Mouse (Mus musculus): ENCODE data around the gene Spata46. TPM values are rescaled to one million over a fixed set of nuclear protein-coding genes. Genes with fewer than 3 reads are reported as not detected.

Spata46 gene
- total and polyA plus RNA-seq, 3 experiments, result not detected

- TF ChIP-seq POLR2AphosphoS5 (IDR thresholded peaks at IDR 0.05; ENCODE audit: insufficient replicate concordance, low read depth, low read length) (no peak), GATA2 (IDR thresholded peaks at IDR 0.05; ENCODE audit: borderline replicate concordance, low read depth, low read length) (no peak), TAL1 (conservative IDR thresholded peaks at IDR 0.05; ENCODE audit: low read depth, low read length) (no peak), CTCF (IDR thresholded peaks at IDR 0.05; ENCODE audit: low read depth, low read length) (no peak), GATA1 (IDR thresholded peaks at IDR 0.05; ENCODE audit: borderline replicate concordance, low read length) (no peak)
- H3K9me3 ChIP-seq (replicated peaks), result no peaks in the 10 kb centered on the region
Observed at GRCm38 (mm10) chr1:170324312-170324711, 15.7 kb downstream of the Spata46 start.

DNA sequence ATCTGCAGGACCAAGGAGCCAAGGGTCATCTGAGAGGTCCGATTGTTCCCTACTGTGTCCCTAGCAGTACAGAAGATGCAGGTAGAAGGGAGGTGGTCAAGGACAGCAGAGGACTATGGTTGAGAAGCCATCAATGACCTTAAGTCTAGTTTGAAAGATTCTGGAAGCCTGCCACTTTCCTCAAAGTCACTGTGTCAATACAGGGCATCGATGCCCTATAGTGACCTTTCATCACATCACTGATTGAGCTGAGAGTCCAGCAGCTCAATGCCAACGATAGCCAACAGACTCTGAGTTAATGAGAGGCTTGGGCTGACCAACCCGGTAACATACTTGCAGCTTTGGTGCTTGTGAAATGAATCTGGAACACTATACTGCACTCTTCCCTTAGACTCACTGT is 16.7 kb downstream of the Spata46 start:
- TF ChIP-seq CTCF (IDR thresholded peaks at IDR 0.05; ENCODE audit: low read depth, low read length), result no peak
- no peak for TF ChIP-seq GATA2 (IDR thresholded peaks at IDR 0.05; ENCODE audit: borderline replicate concordance, low read depth, low read length)
- no peak for TF ChIP-seq POLR2AphosphoS5 (IDR thresholded peaks at IDR 0.05; ENCODE audit: insufficient replicate concordance, low read depth, low read length)
- no peak for TF ChIP-seq GATA1 (IDR thresholded peaks at IDR 0.05; ENCODE audit: borderline replicate concordance, low read length)
- TF ChIP-seq TAL1 (conservative IDR thresholded peaks at IDR 0.05; ENCODE audit: low read depth, low read length), result no peak
- Histone ChIP-seq H3K36me3 (replicated peaks) (no peaks in the 10 kb centered on the region), H3K27me3 (ENCODE audit: insufficient read depth, low read length) (peaks cover 4% of the 10 kb centered on the region; the same call in 1 of the 2 replicates), H3K4me3 (ENCODE audit: low read depth, low read length) (no peak overlapping the region), H3K9me3 (replicated peaks) (no peaks in the 10 kb centered on the region), H3K4me1 (ENCODE audit: insufficient read depth, low read depth, low read length) (no peaks in the 10 kb centered on the region)
- ATAC-seq (ENCODE audit: extremely low read depth, insufficient number of reproducible peaks, low FRiP score, poor library complexity, severe bottlenecking) (no peak), DNase-seq (ENCODE audit: low spot score) (no peak)

More at GRCm38 (mm10) chr1:170324312-170324711, 15.7 kb downstream of the Spata46 start:
- Histone ChIP-seq H3K4me3 (ENCODE audit: low read depth, low read length) (no peak overlapping the region), H3K27me3 (ENCODE audit: insufficient read depth, low read length) (peaks cover 4% of the 10 kb centered on the region; the same call in 1 of the 2 replicates), H3K4me1 (ENCODE audit: insufficient read depth, low read depth, low read length) (no peaks in the 10 kb centered on the region), H3K36me3 (replicated peaks) (no peaks in the 10 kb centered on the region)
- DNase-seq (ENCODE audit: low spot score), result no peak
- no peak for ATAC-seq (ENCODE audit: extremely low read depth, insufficient number of reproducible peaks, low FRiP score, poor library complexity, severe bottlenecking)

- TF ChIP-seq POLR2AphosphoS5 (IDR thresholded peaks at IDR 0.05; ENCODE audit: insufficient replicate concordance, low read depth, low read length) (no peak), TAL1 (conservative IDR thresholded peaks at IDR 0.05; ENCODE audit: low read depth, low read length) (no peak), GATA1 (IDR thresholded peaks at IDR 0.05; ENCODE audit: borderline replicate concordance, low read length) (no peak), GATA2 (IDR thresholded peaks at IDR 0.05; ENCODE audit: borderline replicate concordance, low read depth, low read length) (no peak), CTCF (IDR thresholded peaks at IDR 0.05; ENCODE audit: low read depth, low read length) (no peak)
- Histone ChIP-seq H3K4me1 (ENCODE audit: insufficient read depth, low read depth, low read length) (no peaks in the 10 kb centered on the region), H3K36me3 (replicated peaks) (no peaks in the 10 kb centered on the region), H3K9me3 (replicated peaks) (no peaks in the 10 kb centered on the region), H3K27me3 (ENCODE audit: insufficient read depth, low read length) (peaks cover 4% of the 10 kb centered on the region; the same call in 1 of the 2 replicates), H3K4me3 (ENCODE audit: low read depth, low read length) (no peak overlapping the region)
- DNase-seq (ENCODE audit: low spot score) (no peak), ATAC-seq (ENCODE audit: extremely low read depth, insufficient number of reproducible peaks, low FRiP score, poor library complexity, severe bottlenecking) (no peak)
Observed at GRCm38 (mm10) chr1:170331926-170332325, 23.3 kb downstream of the Spata46 start.

DNA sequence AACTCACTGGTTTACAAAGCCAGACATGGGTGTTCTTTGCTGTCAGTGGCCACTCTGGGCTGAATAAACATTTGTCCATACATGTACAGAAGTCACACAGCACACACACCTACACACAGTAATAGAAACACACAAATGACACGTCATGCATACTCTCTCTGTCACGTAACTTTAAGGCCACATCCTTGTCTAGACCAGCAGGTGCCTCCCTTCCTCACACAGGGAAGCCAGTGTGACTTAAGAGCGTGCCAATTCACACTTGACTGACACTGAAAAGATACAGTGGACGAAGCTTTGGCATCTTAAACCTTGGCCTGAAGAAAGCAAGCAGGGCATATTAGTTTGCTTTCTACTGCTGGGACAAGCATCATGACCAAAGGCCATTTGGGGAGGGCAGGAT is 24.2 kb downstream of the Spata46 start:
- Histone ChIP-seq H3K9me3 (replicated peaks) (no peaks in the 10 kb centered on the region), H3K36me3 (replicated peaks) (no peaks in the 10 kb centered on the region), H3K4me1 (ENCODE audit: insufficient read depth, low read depth, low read length) (no peaks in the 10 kb centered on the region), H3K27me3 (ENCODE audit: insufficient read depth, low read length) (no peaks in the 10 kb centered on the region), H3K4me3 (ENCODE audit: low read depth, low read length) (no peak overlapping the region)
- ATAC-seq (ENCODE audit: extremely low read depth, insufficient number of reproducible peaks, low FRiP score, poor library complexity, severe bottlenecking), result no peak
- TF ChIP-seq GATA2 (IDR thresholded peaks at IDR 0.05; ENCODE audit: borderline replicate concordance, low read depth, low read length), result no peak
- TF ChIP-seq TAL1 (conservative IDR thresholded peaks at IDR 0.05; ENCODE audit: low read depth, low read length), result no peak
- TF ChIP-seq CTCF (IDR thresholded peaks at IDR 0.05; ENCODE audit: low read depth, low read length), result no peak
- TF ChIP-seq POLR2AphosphoS5 (IDR thresholded peaks at IDR 0.05; ENCODE audit: insufficient replicate concordance, low read depth, low read length), result no peak
- no peak for TF ChIP-seq GATA1 (IDR thresholded peaks at IDR 0.05; ENCODE audit: borderline replicate concordance, low read length)
- no peak for DNase-seq (ENCODE audit: low spot score)

DNA sequence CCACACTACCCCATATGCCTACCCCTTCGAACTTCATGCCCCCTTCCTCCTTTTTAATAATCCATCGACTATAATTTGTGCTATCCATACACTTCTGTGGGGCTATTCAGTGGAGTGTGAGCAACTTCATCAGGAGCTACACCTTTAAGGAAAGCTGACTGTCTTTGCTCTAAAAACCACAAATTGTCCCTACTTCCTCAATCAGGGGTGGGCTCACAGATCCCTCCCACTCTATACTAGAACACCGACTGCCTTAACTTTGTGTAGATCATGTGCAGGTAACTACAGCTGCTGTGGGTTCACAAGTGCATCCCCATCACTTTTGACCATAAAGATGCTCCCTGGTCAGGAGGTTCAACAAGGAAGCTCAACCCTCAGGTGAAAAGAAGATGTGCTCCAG is 31.3 kb downstream of the Spata46 start:
- Histone ChIP-seq H3K4me3 (ENCODE audit: low read depth, low read length) (no peak overlapping the region), H3K9me3 (replicated peaks) (no peaks in the 10 kb centered on the region), H3K4me1 (ENCODE audit: insufficient read depth, low read depth, low read length) (no peaks in the 10 kb centered on the region), H3K36me3 (replicated peaks) (no peaks in the 10 kb centered on the region), H3K27me3 (ENCODE audit: insufficient read depth, low read length) (peaks cover 5% of the 10 kb centered on the region; the same call in 1 of the 2 replicates)
- ATAC-seq (ENCODE audit: extremely low read depth, insufficient number of reproducible peaks, low FRiP score, poor library complexity, severe bottlenecking) (no peak), DNase-seq (ENCODE audit: low spot score) (no peak)
- TF ChIP-seq GATA1 (IDR thresholded peaks at IDR 0.05; ENCODE audit: borderline replicate concordance, low read length) (no peak), TAL1 (conservative IDR thresholded peaks at IDR 0.05; ENCODE audit: low read depth, low read length) (no peak), GATA2 (IDR thresholded peaks at IDR 0.05; ENCODE audit: borderline replicate concordance, low read depth, low read length) (no peak), POLR2AphosphoS5 (IDR thresholded peaks at IDR 0.05; ENCODE audit: insufficient replicate concordance, low read depth, low read length) (no peak), CTCF (IDR thresholded peaks at IDR 0.05; ENCODE audit: low read depth, low read length) (no peak)

- ATAC-seq (ENCODE audit: extremely low read depth, insufficient number of reproducible peaks, low FRiP score, poor library complexity, severe bottlenecking) (no peak), DNase-seq (ENCODE audit: low spot score) (no peak)
- Histone ChIP-seq H3K36me3 (replicated peaks) (no peaks in the 10 kb centered on the region), H3K27me3 (ENCODE audit: insufficient read depth, low read length) (peaks cover 7% of the 10 kb centered on the region; the same call in 1 of the 2 replicates), H3K4me1 (ENCODE audit: insufficient read depth, low read depth, low read length) (no peaks in the 10 kb centered on the region), H3K4me3 (ENCODE audit: low read depth, low read length) (no peak overlapping the region), H3K9me3 (replicated peaks) (no peaks in the 10 kb centered on the region)
- TF ChIP-seq POLR2AphosphoS5 (IDR thresholded peaks at IDR 0.05; ENCODE audit: insufficient replicate concordance, low read depth, low read length) (no peak), TAL1 (conservative IDR thresholded peaks at IDR 0.05; ENCODE audit: low read depth, low read length) (no peak), GATA2 (IDR thresholded peaks at IDR 0.05; ENCODE audit: borderline replicate concordance, low read depth, low read length) (no peak), CTCF (IDR thresholded peaks at IDR 0.05; ENCODE audit: low read depth, low read length) (no peak)
Observed at GRCm38 (mm10) chr1:170343081-170343480, 34.5 kb downstream of the Spata46 start.
